Mouse (Mus musculus) inflammation-experienced regulatory T-cells, adult 6 months (primary cell): ENCODE data around the gene Emc4. TPM values are rescaled to one million over a fixed set of nuclear protein-coding genes. Genes with fewer than 3 reads are reported as not detected.

ENCODE experiments used
- ATAC-seq: one replicate; pipeline ENCODE4 v1.8.0; 2017
- polyA plus RNA-seq, 3 experiments: library from polyadenylated mRNA; unstranded; fragments of 100-300 nt; shearing (Covaris generic); gene quantifications; one replicate each; pipeline ENCODE4 v1.2.1; 2017

Gene Emc4
- 10 to 100 TPM; 76.8 to 96.3 (median 82.0) TPM for polyA plus RNA-seq

GRCm38 (mm10) chr2:112367726-112368673 is at the start of gene Emc4:
Emc4 (minus strand) TSS chr2:112368027.
- peak; percentile 92 for ATAC-seq

GRCm38 (mm10) chr2:112407030-112407429 is 39.2 kb upstream of the Emc4 start:
- no peak for ATAC-seq

- no peak for ATAC-seq
Observed at GRCm38 (mm10) chr2:112396649-112397048, 28.8 kb upstream of the Emc4 start.

GRCm38 (mm10) chr2:112393958-112394357 is 26.1 kb upstream of the Emc4 start:
- ATAC-seq: no peak

GRCm38 (mm10) chr2:112392689-112393088 is 24.9 kb upstream of the Emc4 start:
- no peak for ATAC-seq

GRCm38 (mm10) chr2:112391346-112392000 is 23.6 kb upstream of the Emc4 start:
- no peak for ATAC-seq

- no peak for ATAC-seq
Observed at GRCm38 (mm10) chr2:112390843-112391242, 23.0 kb upstream of the Emc4 start.

- no peak for ATAC-seq
Observed at GRCm38 (mm10) chr2:112381219-112381618, 13.4 kb upstream of the Emc4 start.

- no peak for ATAC-seq
Observed at GRCm38 (mm10) chr2:112380131-112380530, 12.3 kb upstream of the Emc4 start.

- peak; percentile 97 for ATAC-seq
Observed at GRCm38 (mm10) chr2:112378973-112379898, 11.4 kb upstream of the Emc4 start, which contains the start of gene Katnbl1. Katnbl1 (plus strand) TSS chr2:112379211.

- no peak for ATAC-seq
Observed at GRCm38 (mm10) chr2:112374610-112375009, 6.8 kb upstream of the Emc4 start.

GRCm38 (mm10) chr2:112373141-112373540 is 5.3 kb upstream of the Emc4 start:
- ATAC-seq: no peak

GRCm38 (mm10) chr2:112369941-112370340 is 2.1 kb upstream of the Emc4 start:
- ATAC-seq: no peak

GRCm38 (mm10) chr2:112367222-112367621 is 605 bp downstream of the Emc4 start:
- peak; percentile 19 for ATAC-seq

GRCm38 (mm10) chr2:112360781-112361169 is 7.1 kb downstream of the Emc4 start:
- no peak for ATAC-seq

- no peak for ATAC-seq
Observed at GRCm38 (mm10) chr2:112360012-112360780, 7.6 kb downstream of the Emc4 start.

- ATAC-seq: no peak
Observed at GRCm38 (mm10) chr2:112359611-112360010, 8.2 kb downstream of the Emc4 start.

- ATAC-seq: no peak
Observed at GRCm38 (mm10) chr2:112353685-112354455, 14.0 kb downstream of the Emc4 start.

- ATAC-seq: no peak
Observed at GRCm38 (mm10) chr2:112348246-112348645, 19.6 kb downstream of the Emc4 start.

GRCm38 (mm10) chr2:112341117-112341516 is 26.7 kb downstream of the Emc4 start:
- ATAC-seq: no peak

- peak; percentile 54 for ATAC-seq
Observed at GRCm38 (mm10) chr2:112339736-112340135, 28.1 kb downstream of the Emc4 start.
